Mouse (Mus musculus) MEL (cell line): ENCODE measurements around the gene Ppp2r5e.

Experiments
- CHD1 ChIP-seq: IDR thresholded peaks from 2 replicates; pipeline ENCODE4 v1.6.1; 2012; ENCODE audit warnings: low read depth, mild to moderate bottlenecking, inconsistent platforms, low read length, improper control_type of control experiment
- CTCF ChIP-seq, 3 experiments: IDR thresholded peaks in 2 of 3; conservative IDR thresholded peaks in 1 of 3; 2 replicates each; pipeline ENCODE4 v1.5.1; 2011 to 2012; ENCODE audit warnings: low read length in 3 of 3, low read depth in 2 of 3, mild to moderate bottlenecking in 2 of 3, improper control_type of control experiment in 1 of 3, inconsistent platforms in 1 of 3, mixed read lengths in 1 of 3, moderate library complexity in 1 of 3; ENCODE audit not compliant: control insufficient read depth in 1 of 3, insufficient read depth in 1 of 3, poor library complexity in 1 of 3, severe bottlenecking in 1 of 3
- E2F4 ChIP-seq: IDR thresholded peaks from 2 replicates; pipeline ENCODE4 v1.6.1; 2011; ENCODE audit warnings: low read depth, low read length, improper control_type of control experiment, borderline replicate concordance
- EP300 ChIP-seq, 2 experiments: IDR thresholded peaks; 2 replicates each; pipeline ENCODE4 v1.6.1; 2011; ENCODE audit warnings: improper control_type of control experiment in 2 of 2, low read length in 2 of 2, low read depth in 1 of 2, mild to moderate bottlenecking in 1 of 2
- JUND ChIP-seq: IDR thresholded peaks from 2 replicates; pipeline ENCODE4 v1.6.1; 2011; ENCODE audit warnings: low read depth, mild to moderate bottlenecking, improper control_type of control experiment, low read length
- MAFK ChIP-seq: IDR thresholded peaks from 2 replicates; pipeline ENCODE4 v1.6.1; 2011; ENCODE audit warnings: low read depth, mild to moderate bottlenecking, low read length, improper control_type of control experiment, borderline replicate concordance
- MAX ChIP-seq: IDR thresholded peaks from 2 replicates; pipeline ENCODE4 v1.6.1; 2011; ENCODE audit warnings: low read length, improper control_type of control experiment
- MEF2A ChIP-seq: IDR thresholded peaks from 2 replicates; pipeline ENCODE4 v1.6.1; 2014; ENCODE audit warnings: low read depth, mild to moderate bottlenecking, inconsistent platforms, low read length, improper control_type of control experiment; ENCODE audit not compliant: poor library complexity, insufficient replicate concordance, severe bottlenecking; ENCODE audit errors: extremely low read depth
- POLR2A ChIP-seq, 2 experiments: IDR thresholded peaks; 2 replicates each; pipeline ENCODE4 v1.6.1; 2011 to 2012; ENCODE audit warnings: low read length in 2 of 2, mild to moderate bottlenecking in 2 of 2, control low read depth in 1 of 2, improper control_type of control experiment in 1 of 2, low read depth in 1 of 2, moderate library complexity in 1 of 2; ENCODE audit not compliant: control insufficient read depth in 1 of 2, insufficient read depth in 1 of 2, poor library complexity in 1 of 2
- POLR2AphosphoS2 ChIP-seq: IDR thresholded peaks from 2 replicates; pipeline ENCODE4 v1.6.1; 2011; ENCODE audit warnings: low read length, improper control_type of control experiment
- TCF12 ChIP-seq: IDR thresholded peaks from 2 replicates; pipeline ENCODE4 v1.6.1; 2014; ENCODE audit warnings: low read depth, mild to moderate bottlenecking, inconsistent platforms, low read length, improper control_type of control experiment, moderate library complexity
- UBTF ChIP-seq: IDR thresholded peaks from 2 replicates; pipeline ENCODE4 v1.6.1; 2012; ENCODE audit warnings: low read depth, mild to moderate bottlenecking, inconsistent platforms, low read length, improper control_type of control experiment, moderate library complexity, borderline replicate concordance; ENCODE audit not compliant: insufficient read depth
- ZC3H11A ChIP-seq: IDR thresholded peaks from 2 replicates; pipeline ENCODE4 v1.6.1; 2012; ENCODE audit warnings: low read depth, mild to moderate bottlenecking, inconsistent platforms, low read length, improper control_type of control experiment

DNA sequence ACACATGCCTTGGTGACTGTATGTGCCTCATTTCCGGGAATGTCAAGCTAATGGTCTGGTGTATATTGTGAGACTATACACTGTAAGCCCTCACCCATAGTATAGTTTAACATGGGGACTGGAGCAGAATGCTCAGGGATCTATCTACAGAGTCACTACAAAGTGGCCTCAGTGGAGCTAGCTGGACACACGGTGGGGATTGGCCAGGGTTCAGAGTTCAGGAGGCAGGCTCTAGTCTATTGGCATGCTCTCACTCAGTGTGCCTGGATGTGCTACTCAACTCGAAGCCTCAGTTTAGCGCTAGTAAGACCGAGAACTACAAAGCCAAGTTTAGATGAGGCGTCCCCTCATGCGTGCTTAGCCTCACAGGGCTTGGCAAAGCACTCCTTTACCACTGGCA is 129.8 kb downstream of the Ppp2r5e start:
- TF ChIP-seq POLR2A (IDR thresholded peaks at IDR 0.05; ENCODE audit: control insufficient read depth in 1 of 2, insufficient read depth in 1 of 2, low read depth in 1 of 2, low read length in 2 of 2, poor library complexity in 1 of 2) = no peak
- no peak for TF ChIP-seq MEF2A
- TF ChIP-seq EP300 (IDR thresholded peaks at IDR 0.05; ENCODE audit: low read depth in 1 of 2, low read length in 2 of 2) = no peak
- no peak for TF ChIP-seq TCF12
- TF ChIP-seq CHD1 = no peak
- no peak for TF ChIP-seq CTCF (IDR thresholded peaks at IDR 0.05 in 2 of 3, conservative IDR thresholded peaks at IDR 0.05 in 1 of 3; ENCODE audit: control insufficient read depth in 1 of 3, insufficient read depth in 1 of 3, low read depth in 2 of 3, low read length in 3 of 3, poor library complexity in 1 of 3, severe bottlenecking in 1 of 3)
- no peak for TF ChIP-seq MAFK
- no peak for TF ChIP-seq MAX
- no peak for TF ChIP-seq POLR2AphosphoS2
- TF ChIP-seq UBTF = no peak
- no peak for TF ChIP-seq JUND
- TF ChIP-seq ZC3H11A = no peak
- no peak for TF ChIP-seq E2F4
